Mouse (Mus musculus): ENCODE measurements around the gene Atp12a.

Gene Atp12a

DNA sequence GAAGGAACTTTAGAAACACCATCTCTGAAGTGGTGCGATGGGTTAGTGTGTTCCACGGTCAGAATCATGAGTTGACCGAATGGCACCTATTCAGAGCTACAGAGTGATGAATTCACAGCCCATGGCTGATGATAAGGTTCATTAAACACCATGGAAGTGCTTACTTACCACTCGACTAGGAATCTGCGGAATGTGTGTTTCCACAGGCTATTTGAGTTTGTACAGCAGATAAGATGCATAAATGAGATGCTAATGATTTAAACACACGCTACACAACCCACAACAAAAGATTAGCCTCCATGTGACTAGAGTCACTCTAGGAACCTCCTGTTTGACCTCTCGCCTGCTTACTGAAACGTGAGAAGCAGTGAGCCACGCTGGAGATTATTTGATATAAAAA, 14.5 kb downstream of the Atp12a start:
- no peak for DNase-seq

DNA sequence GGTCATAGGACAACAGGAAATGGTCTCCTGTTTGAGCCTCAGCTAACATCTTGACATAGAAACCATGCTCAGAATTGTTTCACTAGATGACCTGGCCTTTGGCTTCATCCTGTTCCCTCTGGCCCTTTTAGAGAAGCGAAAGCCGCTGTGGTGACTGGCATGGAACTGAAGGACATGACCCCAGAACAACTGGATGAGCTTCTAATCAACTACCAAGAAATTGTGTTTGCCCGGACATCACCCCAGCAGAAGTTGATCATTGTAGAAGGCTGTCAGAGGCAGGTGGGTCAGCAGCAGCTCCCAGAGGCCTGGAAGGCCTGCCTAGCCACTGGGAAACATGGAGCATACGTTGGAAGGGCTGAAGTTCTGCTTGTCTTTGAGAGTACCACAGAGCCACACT, 17.5 kb downstream of the Atp12a start:
- DNase-seq, result no peak

DNA sequence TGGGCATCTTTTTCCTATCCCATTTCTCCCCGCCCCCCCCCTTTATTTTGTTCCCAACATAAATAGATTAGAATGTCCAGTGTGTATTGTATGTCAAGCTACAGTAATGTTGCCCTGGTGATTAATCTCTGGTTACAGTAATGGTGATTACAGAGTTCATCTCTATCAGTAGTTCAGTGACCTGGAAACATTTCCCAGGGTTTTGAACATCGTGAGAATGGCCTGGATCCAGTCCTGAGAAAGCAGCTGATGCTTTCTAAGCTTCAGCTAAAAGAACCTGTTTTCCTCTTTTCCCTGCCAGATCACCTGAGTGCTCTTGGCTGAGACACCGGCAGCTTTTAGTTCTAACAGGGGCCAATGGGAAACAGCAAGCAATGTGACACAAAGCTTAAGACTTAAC, 25.4 kb downstream of the Atp12a start:
- peak; percentile 60 to 73 for DNase-seq

- no peak for DNase-seq
These were observed 28.9 kb downstream of the Atp12a start for GRCm38 (mm10) chr14:56393704-56394312.

GRCm38 (mm10) chr14:56398001-56398400, 33.1 kb downstream of the Atp12a start:
- DNase-seq, result peak; percentile 65 to 74

DNA sequence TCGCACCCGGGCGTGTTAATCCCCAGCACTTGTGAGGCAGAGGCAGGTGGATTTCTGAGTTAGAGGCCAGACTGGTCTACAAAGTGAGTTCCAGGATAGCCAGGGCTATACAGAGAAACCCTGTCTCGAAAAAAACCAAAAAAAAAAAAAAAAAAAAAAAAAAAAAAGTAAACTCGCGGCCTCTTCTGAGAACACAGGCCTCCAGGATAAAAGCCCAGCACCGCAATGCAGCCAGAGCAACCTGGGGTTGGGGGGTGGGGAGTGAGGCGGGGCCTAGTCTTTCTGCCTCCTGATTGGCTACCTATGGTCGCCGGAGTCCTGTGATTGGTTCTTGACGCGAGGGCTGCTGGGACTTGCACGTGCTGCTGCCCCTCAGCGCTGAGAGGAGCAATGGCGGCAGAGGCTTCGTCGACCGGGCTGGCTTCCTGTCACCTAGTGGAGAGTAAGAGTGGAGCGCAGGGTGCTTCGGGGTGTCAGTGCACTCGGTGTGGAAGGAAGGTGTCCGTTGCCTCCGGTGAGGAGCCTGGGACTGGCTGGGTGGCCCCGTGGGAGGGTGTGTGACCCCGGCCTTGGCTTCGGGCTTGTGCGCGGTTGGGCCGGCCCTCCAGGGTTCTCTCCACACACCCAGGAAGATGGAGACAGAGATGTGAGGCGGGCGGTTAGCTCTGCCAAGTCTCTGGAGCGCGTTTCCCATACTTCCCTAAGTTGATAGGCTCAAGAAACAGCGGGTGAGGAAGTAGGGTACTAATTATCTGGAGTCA, 37.6 kb downstream of the Atp12a start, which contains the start of gene Rnf17:
Gene Rnf17 (plus strand): TSS at position 271 of the 761 bp plus-strand sequence.
- no peak for DNase-seq

- no peak for DNase-seq
These were observed 38.2 kb downstream of the Atp12a start for GRCm38 (mm10) chr14:56403072-56403375.
